Mouse (Mus musculus) spleen, postnatal 14 days (tissue): Measurements from ENCODE around the gene Pomgnt1.

Experiments used
- DNase-seq, 2 experiments: peaks; one replicate each; pipeline ENCODE4 v3.0.0; 2021 to 2022; ENCODE audit warnings: low spot score in 2 of 2

The Pomgnt1 gene

DNA sequence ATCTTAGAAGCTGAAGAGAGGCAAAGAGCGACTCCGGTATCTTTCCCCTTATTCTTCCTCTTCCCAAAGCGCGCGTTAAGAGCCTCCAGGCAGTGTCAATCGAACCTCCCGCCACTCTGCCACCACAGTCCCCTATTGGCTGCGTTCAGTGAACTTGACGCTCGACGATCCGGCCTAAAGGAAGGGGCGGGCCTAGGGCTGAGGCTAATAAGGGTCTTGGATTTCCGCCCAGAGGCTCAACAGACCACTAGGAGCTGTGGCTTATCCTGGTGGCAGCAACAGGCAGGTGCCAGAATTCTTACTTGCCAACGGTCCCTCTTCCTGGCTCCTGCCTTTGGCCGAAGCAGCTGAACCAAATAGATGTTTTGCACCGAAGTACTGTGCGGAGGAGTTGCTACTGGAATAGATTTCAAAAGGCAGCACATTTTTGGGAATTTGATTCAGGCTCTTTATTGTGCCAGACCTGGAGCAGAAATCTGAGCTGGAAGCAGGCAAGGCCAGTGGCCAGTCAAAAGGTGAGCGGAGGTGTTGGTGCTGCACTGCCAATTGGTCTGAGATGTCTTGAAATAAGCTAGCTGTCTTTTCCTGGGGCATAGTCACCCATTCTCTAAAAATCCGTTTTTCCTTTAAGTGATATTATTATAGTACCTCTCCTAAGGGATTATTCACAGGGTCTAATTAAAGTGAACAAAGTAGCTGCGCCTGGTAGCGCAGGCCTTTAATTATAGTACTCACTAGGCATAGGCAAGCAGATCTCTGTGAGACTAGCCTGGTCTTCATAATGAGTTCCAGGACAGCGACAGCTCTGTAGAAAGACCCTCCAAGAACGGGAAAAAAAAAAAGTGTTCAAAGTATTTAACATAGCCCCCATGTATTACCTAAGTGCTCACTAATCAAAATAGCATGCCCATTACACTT, at the start of gene Pomgnt1, which contains the start of gene Rad54l:
Gene Pomgnt1, plus strand, starts transcription at position 239 of the 918 bp plus-strand sequence.
Gene Rad54l, minus strand, starts transcription at position 89 of the 918 bp plus-strand sequence.
- DNase-seq, result peak; percentile 58 to 70

DNA sequence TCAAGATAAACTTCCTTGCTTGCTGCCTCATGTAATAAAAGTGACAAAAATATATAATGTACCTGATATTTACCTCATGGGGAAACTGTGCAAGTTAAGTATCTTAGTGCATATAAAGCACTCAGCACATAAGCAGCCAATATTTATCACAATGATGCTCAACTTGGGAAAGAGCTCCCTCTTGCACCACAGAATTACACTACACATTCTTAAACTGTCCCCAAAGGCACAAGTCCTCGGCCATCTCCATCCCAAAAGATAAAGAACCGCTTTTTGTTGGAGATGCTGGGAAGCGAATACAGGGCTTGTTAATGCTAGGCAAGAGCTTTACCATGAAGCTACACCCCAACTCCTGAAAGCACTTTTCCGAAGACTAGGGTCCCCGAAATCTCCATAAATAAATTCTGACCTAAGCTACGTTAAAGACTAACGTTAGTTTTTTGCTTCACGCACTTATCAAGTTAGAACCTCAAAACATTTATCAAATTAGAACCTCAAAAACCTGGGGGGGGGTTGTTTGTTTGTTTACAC, 49.4 kb upstream of the Pomgnt1 start:
- no peak for DNase-seq

DNA sequence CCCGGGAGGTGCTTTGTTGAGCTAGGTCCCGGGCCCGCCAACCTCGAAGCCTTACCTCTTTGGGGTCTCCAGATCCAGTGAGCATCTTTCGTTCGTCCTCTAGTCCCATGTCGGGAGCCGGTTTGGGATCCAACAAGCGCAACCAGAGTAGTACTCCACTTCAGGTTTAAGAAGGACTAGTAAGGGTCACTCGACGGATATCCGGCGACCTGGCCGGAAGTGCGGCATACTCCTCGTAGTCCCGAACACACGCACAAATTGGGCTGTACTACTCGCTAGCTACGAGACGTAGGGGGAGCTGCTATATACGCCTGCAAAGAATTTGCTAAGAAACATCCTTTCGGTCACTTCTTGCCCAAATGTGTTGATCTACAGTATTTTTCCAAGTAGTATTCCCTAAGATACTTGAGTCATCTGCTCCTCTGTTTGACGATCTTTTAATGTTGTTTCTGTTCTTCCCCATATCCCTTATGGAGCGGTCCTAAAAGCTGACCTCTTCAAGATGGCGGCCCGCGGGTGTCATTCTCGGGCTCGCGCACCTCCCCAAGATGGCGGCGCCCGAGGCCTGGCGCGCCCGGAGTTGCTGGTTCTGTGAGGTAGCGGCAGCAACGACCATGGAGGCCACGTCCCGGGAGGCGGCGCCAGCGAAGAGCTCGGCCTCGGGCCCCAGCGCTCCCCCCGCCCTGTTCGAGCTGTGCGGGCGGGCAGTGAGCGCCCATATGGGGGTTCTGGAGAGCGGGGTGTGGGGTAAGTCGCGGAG, 48.6 kb upstream of the Pomgnt1 start, which contains the start of the genes Uqcrh and Lrrc41:
Gene Uqcrh, minus strand, starts transcription at position 211 of the 760 bp plus-strand sequence.
Gene Lrrc41, plus strand, starts transcription at position 409 of the 760 bp plus-strand sequence.
- DNase-seq, result peak; percentile 92 to 95

DNA sequence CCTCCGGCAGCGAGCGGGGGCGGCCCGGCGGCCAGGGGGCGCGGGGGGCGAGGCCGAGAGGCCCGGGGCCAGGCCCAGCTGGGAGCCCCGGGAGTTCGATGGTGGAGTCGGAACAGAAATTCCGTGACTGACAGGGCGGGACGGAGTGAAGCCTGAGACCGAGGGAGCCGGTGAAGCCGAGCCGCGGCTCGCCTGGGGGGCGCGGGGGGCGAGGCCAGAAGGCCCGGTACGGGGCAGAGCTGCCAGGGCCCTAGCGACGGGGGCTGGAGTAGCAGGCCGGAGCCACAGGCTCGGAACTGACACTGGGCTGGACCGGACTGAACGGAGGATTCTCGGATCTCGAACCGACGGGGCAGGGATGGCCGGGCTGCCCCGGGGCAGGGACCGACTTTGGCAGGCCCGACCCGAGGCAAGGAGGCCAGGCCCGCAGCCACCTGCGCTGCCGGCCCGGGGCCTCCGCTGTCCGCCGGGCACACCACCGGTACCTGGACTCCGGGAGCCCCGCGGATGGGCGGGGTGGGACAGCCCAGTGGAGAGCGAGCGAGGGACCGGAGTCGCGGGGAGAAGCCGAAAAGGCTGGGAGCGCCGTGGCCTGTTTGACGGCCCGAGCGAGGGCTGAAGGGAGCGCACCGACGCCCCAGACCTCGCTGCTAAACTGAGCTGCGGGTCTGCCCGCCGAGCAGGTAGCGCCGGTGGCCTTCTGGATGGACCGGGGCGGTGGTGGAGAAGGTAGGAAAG, 47.8 kb upstream of the Pomgnt1 start:
- peak; percentile 53 to 71 for DNase-seq

DNA sequence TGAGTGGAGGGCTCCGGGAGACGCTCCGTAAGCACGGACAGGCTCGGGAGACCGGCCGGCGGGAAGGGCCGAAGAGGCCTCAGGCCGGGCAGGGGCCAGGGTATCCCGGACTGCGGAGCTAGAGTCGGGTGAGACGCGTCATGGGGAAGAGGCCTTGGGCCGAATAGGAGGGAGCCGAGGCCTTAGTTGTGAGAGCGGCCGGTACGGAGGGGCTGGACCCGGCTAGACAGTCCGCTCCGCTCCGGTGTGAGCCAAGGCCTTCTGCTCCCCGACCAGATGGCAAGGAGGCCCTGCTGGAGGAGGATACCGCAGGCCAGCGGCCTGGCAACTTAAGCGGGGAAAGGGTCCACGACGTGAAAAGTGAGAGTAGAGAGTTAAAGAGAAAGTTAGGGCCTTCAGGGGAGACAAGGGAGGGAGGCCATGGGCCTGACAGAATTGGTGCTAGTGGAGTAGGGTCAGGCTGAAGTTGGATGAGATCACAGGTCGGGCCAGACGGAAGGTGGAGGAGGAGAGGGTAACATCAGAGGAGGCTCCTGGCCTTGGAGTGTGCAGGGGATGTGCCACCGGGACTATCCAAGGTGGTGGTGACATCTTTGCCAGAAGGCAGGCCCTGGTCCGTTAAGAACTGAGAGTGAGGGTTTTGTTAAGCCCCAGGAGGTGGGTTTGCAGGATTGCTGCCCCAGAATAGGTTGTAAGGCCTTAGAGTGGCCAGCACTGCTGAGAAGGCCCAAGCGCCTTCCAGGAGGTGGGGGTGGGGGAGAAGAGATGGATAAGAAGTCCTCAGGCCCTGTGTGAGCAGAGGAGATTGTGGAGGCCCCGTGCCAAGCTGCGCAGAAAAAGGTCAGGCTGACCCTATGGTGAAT, 47.0 kb upstream of the Pomgnt1 start:
- peak in 1 of 2 experiments; percentile 32 for DNase-seq

DNA sequence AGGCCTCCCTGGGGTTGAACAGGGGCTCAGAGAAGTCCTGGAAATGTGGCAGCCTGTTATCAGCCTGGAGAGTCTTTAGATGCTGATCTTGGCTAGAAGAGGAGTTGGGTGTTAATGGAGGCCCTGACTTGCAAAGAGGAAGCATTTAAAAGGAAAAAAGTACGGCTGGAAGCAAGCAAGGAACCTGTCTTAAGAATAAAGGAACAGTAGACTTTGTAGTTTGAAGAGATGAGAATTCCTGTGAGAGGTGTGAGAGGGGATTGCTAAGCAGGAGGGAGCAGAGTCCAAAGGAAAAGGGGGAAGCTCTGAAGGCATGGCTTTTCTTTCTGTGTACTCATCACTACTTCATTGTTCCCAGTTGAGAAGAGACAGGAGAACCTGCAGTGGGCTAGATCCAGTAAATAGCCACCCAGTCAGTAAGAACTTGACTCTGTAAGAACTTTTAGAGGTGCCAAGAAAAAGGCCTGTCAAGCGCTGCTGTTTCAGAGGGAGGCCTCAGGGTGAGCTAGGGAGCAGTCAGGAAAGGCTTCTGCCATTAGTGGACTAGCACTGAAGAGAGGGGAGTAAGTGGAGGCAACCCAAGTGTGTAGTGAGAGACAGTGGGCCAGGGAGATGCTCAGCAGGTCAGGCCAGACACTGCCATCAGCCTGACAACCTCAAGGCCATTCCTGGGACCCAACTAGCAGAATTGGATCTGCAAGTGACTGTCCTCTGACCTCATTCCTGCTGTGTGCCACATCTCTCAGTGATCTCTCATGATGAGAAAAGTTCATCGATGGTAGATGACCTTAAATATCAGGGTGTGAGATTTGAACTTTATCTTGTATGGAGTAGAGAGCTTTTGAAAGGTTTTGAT, 46.2 kb upstream of the Pomgnt1 start:
- DNase-seq, result no peak

DNA sequence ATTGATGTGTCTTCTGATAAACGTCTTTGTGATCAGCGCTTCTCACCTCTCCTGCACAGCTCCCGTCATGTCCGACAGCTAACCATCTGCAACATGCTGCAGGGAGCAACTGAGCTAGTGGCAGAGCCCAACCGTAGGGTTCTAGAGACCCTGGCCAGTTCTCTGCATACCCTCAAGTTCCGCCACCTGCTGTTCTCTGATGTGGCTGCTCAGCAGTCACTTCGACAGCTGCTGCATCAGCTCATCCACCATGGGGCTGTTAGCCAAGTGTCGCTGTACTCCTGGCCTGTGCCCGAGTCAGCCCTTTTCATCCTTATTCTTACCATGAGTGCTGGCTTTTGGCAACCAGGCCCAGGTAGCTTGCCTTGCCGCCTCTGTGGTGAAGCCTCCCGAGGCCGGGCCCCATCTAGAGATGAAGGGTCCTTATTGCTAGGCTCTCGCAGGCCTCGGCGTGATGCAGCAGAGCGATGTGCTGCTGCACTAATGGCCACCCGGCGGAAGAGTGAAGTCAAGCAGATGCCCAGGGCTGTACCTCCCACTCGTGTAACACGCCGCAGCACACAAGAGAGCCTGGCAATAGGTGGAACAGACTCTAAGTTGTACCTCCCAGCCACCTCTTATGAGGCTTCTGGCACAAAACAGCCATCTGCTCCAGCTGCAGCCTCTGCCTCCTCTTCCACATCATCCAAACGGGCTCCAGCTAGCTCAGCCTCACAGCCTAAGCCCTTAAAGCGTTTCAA, 35.0 kb upstream of the Pomgnt1 start:
- no peak for DNase-seq

GRCm38 (mm10) chr4:116096291-116096690, 27.3 kb upstream of the Pomgnt1 start:
- no peak for DNase-seq

DNA sequence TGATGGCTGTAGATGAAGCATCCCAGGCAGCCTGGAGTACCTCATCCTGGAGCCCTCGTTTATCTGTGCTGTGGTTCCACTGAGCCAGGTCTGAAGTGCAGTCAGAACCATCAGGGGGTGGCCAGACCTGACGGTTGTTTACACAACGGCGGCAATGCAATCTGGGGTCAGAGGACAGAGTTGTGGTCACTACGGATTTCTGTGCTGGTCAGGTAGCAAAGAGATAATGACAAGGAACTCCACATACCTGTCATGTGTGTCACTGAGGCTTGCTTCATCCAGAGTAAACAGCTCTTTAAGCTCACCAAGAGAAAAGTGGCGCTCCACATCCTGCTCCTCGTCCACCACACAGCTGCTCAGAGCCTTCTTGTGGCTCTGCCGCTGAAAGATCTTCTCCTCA, 26.4 kb upstream of the Pomgnt1 start:
- DNase-seq, result no peak

DNA sequence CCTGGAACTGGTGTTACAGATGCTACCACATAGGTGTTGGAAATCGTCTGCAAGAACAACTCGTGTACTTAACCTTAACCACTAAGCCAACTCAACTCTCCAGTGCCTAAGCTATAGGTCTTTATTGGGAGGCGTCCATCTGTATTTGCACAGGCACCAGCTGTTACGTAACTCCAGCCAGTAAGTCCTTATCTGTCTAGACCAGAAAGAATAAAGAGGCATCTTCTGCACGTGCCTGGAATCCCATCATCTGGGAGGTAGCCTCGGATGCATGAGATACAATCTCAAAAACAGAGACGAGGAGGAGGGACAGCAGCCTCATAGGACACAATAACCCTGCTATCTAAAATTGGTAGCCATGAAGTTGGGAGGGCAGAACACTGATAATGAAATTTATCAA, 22.7 kb upstream of the Pomgnt1 start:
- DNase-seq, result no peak

- no peak for DNase-seq
These were observed 18.4 kb upstream of the Pomgnt1 start for GRCm38 (mm10) chr4:116105278-116105677.

DNA sequence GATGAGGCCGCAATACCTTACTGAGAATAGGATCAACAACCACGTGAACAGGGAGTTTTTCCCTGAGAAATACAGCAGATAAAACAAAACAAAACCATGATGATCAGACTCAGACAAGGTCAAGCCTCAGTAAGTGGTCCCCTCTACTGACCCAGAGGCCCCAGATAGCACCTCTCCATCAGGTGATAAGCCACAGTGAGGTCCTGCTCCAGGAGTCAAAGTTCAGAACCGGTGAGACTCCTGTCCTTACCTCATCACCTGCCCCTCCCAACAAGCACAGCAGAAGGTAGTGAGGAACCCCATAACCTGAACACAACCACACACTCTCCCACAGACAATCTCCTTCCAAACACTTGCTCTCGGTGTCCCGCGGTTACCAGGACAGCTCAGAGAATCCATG, 12.9 kb upstream of the Pomgnt1 start:
- no peak for DNase-seq

DNA sequence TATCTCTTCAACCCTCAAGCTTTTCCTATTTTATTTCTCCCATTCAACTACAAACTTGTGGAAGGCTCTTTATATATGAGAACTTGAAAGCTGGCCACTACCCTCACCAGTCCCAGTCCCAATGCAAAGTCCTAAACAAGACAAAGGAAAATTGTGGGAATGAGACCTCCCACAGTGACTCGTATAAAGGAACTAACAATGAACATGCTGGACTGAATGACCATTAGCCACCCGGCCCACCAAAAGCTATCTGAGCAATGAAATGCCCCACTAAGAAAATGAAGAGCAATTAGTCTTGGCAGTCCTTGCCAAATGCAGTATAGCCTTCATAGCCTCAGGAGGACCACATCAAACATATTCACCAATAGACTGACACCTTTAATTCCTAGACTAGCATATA, 12.2 kb upstream of the Pomgnt1 start:
- DNase-seq, result no peak

DNA sequence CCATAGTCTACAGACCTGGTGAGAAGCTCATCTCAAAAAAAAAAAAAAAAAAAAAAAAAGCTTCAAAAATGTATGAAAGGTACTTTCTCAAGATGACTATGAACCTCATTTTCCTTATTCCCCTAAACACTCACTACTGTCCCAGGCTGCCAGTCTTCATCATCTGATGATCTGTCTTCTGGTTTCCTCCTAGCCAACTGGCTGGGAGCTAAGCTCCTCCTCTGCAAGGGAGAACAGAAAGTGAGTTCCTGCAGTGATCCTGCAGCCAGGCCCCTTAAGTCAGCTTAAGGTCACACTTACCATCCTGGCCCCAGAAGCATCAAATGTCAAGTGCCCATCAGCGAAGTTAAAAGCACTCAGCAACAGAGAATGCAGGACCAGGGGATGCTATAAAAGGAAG, 878 bp upstream of the Pomgnt1 start:
- DNase-seq, result no peak

GRCm38 (mm10) chr4:116125803-116126386, 2.3 kb downstream of the Pomgnt1 start:
- DNase-seq, result no peak

GRCm38 (mm10) chr4:116127956-116128355, 4.3 kb downstream of the Pomgnt1 start:
- no peak for DNase-seq

DNA sequence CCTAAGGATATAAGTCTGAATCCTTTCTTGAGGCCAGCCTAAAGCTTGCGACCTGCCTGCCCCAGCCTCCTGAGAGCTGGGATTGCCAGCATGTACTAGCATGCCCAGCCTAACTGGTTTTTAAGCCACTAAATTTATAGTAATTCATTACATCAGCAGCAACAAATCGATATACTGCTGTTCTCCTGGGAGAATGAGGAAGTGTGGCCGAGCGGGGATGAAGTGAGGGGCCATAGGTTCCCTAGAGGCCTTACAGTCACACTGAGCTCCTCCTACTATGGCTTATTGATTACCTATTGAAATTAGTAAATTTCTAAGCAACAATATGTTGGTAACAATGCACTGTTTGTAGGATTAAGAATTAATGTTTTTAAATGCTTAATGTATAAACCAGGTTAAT, 9.5 kb downstream of the Pomgnt1 start:
- DNase-seq, result no peak

DNA sequence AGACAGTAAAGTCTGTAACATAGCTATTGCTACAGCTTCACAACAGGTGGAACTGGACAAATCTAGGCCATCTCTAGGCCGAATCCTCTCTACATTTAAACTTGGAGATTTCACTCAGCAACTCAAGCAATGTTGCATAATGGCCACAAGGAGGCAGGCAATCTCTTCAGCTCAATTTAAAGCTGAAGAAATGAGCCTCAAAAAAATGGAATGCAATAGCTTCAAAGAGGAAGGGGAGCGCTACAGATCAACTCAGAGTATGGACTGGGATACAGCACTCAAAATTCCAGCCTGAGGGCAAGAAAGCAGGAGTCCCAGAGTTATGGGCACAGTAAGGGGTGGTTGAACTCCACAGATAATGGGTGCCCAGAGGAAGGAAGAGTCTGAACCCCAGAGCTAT, 11.3 kb downstream of the Pomgnt1 start:
- no peak for DNase-seq
